Mouse (Mus musculus) limb, embryonic 10.5 days (tissue): ENCODE data around the gene Pheta1. TPM values are rescaled to one million over a fixed set of nuclear protein-coding genes. Genes with fewer than 3 reads are reported as not detected.

Experiments
- DNase-seq: peaks from one replicate; pipeline ENCODE4 v3.0.0-alpha.2; 2017; ENCODE audit warnings: low spot score
- H3K27ac ChIP-seq: fragments of 300-500 bp; sonication (generic); 2 replicates; pipeline ENCODE4 v1.5.1; 2016; ENCODE audit warnings: mild to moderate bottlenecking
- H3K27me3 ChIP-seq: fragments of 300-500 bp; sonication (generic); 2 replicates; pipeline ENCODE4 v1.6.1; 2016; ENCODE audit warnings: low read depth, mild to moderate bottlenecking; ENCODE audit not compliant: poor library complexity, severe bottlenecking
- H3K36me3 ChIP-seq: fragments of 300-500 bp; sonication (generic); 2 replicates; pipeline ENCODE4 v1.6.1; 2016; ENCODE audit warnings: mild to moderate bottlenecking, moderate library complexity
- H3K4me1 ChIP-seq: fragments of 300-500 bp; sonication (generic); 2 replicates; pipeline ENCODE4 v1.6.1; 2016
- H3K4me3 ChIP-seq: fragments of 300-500 bp; sonication (generic); 2 replicates; pipeline ENCODE4 v1.5.1; 2016; ENCODE audit warnings: mild to moderate bottlenecking, moderate library complexity
- H3K9me3 ChIP-seq: fragments of 300-500 bp; sonication (generic); replicated peaks from 2 replicates; pipeline ENCODE4 v1.6.1; 2016; ENCODE audit warnings: mild to moderate bottlenecking
- WGBS: fragments of 180-500 bp; shearing (Covaris S2); methylation state at CpG from one replicate; pipeline ENCODE4 v1.1.7; 2016; 5-methylcytosine and 5-hydroxymethylcytosine counted together
- microRNA-seq: library from miRNA; unstranded; fragments of <30 nt; microRNA quantifications from one replicate; pipeline ENCODE4, GENCODE M21; 2017
- polyA plus RNA-seq: library from polyadenylated mRNA; unstranded; fragments of >200 nt; fragmentation: Nextera tagmentation; extraction: Ambion mirVana; gene quantifications from 2 replicates; pipeline ENCODE4 v1.2.1, GENCODE M21; 2016

Gene Pheta1
- polyA plus RNA-seq, 1 experiment from 2014 or later, result 67.0 TPM

DNA sequence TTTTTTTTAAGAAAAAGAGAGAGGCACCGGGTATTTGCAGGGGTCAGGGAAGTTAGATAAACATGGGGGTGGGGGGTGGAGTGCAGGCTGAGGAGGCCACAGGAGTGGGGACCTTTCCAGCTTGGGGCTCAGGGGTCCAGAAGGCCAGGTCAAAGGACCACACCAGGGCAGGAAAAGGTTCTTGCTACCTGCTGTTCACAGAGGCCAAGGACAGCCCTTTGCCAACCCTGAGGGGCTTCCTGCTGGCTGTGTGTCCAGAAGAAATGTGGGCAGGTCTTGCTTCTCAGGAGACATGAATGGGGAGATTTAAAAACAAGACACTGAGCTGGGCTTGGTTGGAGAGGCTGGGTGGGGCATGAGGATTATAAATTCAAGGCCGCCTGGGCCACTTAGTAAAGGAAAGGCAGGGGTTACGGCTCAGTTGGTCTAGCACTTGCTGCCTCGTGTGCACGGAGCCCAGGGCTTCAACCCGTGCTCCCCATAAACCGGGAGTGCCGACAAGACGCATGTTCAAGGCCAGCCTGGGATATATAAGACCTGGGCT lies 41.1 kb downstream of the Pheta1 start:
- DNase-seq, result no peak
- H3K27ac ChIP-seq, result peak overlapping the region; percentile 26
- 47% methylated on average over 9 of the region's 9 CpGs for WGBS

DNA sequence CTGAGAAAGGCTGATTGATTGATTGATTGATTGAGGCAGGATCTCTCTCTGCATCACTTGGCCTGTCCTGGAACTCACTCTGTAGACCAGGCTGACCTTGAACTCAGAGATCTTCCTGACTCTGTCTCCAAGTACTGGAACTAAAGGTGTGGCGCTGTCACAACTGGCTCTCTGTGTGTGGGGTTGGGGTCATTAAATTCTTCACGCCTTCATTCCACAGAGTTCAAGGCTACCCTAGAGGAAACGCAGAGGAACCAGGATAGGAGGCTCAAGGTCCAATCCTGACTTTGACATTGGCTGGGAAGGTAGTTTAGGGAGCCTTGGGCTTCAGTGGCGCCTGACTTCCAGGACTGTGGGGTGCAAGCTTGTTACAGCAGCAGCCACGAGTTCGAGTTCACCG lies 42.1 kb downstream of the Pheta1 start:
- 95% methylated on average over 7 of the region's 7 CpGs for WGBS
- no peak overlapping the region for H3K4me3 ChIP-seq
- H3K4me1 ChIP-seq, result peaks cover 42% of the 10 kb centered on the region
- peak overlapping the region; percentile 26; the same call in 1 of the 2 replicates for H3K27ac ChIP-seq
- peaks cover under 1% of the 10 kb centered on the region; the same call in 1 of the 2 replicates for H3K36me3 ChIP-seq
- no peaks in the 10 kb centered on the region for H3K9me3 ChIP-seq
- H3K27me3 ChIP-seq, result peaks cover 20% of the 10 kb centered on the region; the same call in 1 of the 2 replicates
- no peak for DNase-seq

More for the DNA sequence above, 41.1 kb downstream of the Pheta1 start:
- Histone ChIP-seq H3K9me3 (no peaks in the 10 kb centered on the region), H3K4me1 (peaks cover 35% of the 10 kb centered on the region), H3K4me3 (no peak overlapping the region), H3K36me3 (peaks cover 3% of the 10 kb centered on the region; the same call in 1 of the 2 replicates), H3K27me3 (peaks cover 20% of the 10 kb centered on the region; the same call in 1 of the 2 replicates)

DNA sequence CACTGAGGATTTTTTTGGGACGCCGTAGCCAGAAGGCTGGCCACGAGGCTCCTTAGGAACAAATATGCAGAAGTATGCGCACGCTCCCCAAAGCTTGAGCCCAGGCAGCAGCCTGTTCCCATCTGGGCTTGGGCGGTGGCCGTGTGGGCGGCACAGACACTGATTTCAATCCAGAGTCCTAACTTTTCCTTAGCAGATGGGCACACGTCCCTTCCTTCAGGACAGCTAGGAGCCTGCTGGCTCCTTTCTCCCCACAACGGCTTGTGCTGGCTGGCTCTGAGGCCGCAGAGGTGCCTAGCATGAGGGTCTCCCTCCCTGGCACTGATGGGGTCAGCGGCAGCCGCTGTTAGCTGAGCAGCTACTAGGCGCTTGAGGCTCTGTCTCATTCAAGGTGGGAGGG lies 43.5 kb downstream of the Pheta1 start:
- H3K4me3 ChIP-seq, result no peak overlapping the region
- DNase-seq, result no peak
- peaks cover 43% of the 10 kb centered on the region for H3K4me1 ChIP-seq
- peaks cover 20% of the 10 kb centered on the region; the same call in 1 of the 2 replicates for H3K27me3 ChIP-seq
- H3K36me3 ChIP-seq, result no peaks in the 10 kb centered on the region
- WGBS, result 79% methylated on average over 14 of the region's 14 CpGs
- no peaks in the 10 kb centered on the region for H3K9me3 ChIP-seq
- peak overlapping the region; percentile 46 for H3K27ac ChIP-seq

DNA sequence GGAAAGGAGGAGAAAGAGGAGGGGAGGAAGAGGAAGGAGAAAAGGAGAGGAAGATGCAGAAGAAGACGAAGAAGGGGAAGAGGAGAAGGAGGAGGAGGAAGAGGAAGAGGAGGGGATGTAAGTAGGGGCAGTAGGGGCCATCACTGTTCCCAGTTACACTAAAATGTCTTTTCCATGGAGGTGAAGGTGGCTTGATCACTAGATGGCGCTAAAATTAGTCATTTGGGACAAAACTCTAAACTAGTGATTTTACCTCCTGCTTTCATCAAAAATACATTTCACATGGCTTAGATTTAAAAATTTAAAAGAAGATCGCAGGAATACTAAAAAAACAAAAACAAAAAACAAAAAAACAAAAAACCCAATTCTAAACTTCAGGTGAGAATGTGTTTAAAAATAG lies 44.8 kb downstream of the Pheta1 start:
- 37% methylated on average over 3 of the region's 3 CpGs for WGBS
- DNase-seq, result no peak
- no peaks in the 10 kb centered on the region for H3K36me3 ChIP-seq
- peaks cover 20% of the 10 kb centered on the region; the same call in 1 of the 2 replicates for H3K27me3 ChIP-seq
- H3K4me3 ChIP-seq, result no peak overlapping the region
- no peaks in the 10 kb centered on the region for H3K9me3 ChIP-seq
- no peak overlapping the region for H3K27ac ChIP-seq
- peaks cover 43% of the 10 kb centered on the region for H3K4me1 ChIP-seq

DNA sequence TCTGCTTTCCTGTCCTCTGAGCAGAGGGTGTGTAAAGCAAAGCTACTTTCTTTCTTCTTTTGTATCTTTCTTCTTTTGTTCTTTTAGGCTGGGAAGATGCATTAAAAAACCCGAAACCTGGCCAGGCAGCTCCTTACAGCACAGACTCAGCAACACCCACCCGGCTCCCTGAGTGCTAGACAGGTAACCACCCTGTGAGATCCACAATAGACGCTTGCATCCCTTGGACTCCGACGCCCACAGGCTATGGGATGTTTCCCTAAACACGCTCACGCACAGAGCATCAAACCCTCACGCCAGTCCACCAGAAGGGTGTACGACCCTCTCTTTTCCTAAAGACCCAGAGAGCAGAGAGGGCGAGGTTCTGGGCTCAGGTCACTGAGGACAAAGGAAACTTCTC lies 45.9 kb downstream of the Pheta1 start:
- DNase-seq, result no peak
- 69% methylated on average over 10 of the region's 10 CpGs for WGBS
- H3K27ac ChIP-seq, result 0 out of 2 replicates have a peak overlapping the region, but pooled peaks have one; percentile 36

DNA sequence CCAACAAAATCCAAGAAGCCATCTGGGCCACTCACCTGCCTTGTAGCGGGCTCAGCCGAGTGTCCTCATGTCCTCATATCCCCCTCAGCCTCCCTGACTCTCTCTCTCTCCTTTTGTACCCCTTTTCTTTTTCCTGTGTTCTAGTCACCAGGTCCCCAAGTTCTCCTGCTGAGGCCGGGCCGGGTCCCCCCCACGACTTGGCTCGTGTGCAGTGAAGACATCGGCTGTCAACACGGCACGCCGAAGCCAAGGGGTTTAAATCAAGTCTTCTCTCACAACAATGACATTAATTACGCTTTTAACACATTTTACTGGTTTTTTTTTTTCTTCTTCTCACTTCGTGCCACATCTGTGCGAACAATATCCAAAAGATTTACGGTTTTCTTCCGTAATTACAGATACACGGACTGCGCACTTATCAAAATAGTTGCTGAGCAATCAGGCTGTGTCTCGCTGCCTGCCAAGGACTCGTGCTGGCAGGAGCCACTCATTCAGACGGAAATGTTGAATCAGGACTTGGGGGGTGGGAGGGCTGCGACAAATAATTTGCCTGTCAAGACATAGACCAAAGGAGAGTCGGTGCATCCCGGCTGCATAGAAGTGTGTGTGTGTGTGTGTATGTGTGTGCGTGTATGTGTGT lies 46.5 kb downstream of the Pheta1 start:
- Histone ChIP-seq H3K4me1 (peaks cover 27% of the 10 kb centered on the region), H3K36me3 (no peaks in the 10 kb centered on the region), H3K27me3 (peaks cover 20% of the 10 kb centered on the region; the same call in 1 of the 2 replicates), H3K9me3 (no peaks in the 10 kb centered on the region), H3K27ac (0 out of 2 replicates have a peak overlapping the region, but pooled peaks have one; percentile 36), H3K4me3 (no peak overlapping the region)
- DNase-seq, result no peak
- WGBS, result 67% methylated on average over 24 of the region's 24 CpGs

More for the DNA sequence above, 45.9 kb downstream of the Pheta1 start:
- Histone ChIP-seq H3K27me3 (peaks cover 20% of the 10 kb centered on the region; the same call in 1 of the 2 replicates), H3K4me3 (no peak overlapping the region), H3K36me3 (no peaks in the 10 kb centered on the region), H3K4me1 (peaks cover 33% of the 10 kb centered on the region), H3K9me3 (no peaks in the 10 kb centered on the region)

DNA sequence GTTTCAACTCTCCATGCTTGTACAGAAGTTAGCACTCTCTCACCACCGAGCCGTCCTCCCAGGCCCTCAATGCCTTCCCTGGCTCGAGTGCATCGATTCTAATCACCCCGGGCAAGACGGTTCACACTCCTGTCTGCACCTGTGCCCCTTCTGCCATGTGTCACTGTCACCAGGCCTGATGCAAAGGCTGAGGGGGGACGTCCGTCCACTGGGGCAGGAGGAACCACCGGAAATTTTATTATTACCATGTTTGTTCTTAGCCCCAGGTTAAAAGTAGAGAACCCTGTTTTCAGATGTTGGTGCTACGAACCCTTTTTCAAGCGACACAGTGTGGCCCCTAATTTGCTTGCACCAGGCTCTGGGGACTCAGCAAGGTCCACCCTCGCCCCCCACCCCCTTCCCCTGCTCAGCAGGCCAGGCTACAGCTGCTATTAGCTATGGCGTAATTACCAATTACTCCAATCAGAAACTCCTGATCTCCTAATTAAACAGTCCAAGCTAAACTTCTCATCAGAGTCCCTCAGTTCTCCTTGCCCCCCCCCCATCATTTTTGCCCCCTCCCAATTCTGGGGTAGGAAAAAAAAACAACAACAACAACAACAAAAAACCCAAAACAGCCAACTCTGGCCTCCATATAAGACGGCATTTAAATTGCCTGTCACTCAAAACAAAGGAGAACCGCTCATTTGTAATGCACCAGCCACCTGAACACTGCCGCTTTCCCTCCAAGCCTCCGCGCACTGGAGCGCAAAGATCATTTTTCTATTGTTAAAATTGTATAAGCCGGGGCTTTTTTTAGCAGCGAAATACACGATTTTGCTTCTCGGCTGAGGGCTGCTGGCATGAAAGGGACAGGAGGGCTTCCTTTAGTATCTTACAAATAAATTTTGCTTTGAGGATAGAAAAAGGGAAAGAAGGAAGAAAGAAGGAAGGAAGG lies 54.3 kb downstream of the Pheta1 start:
- Histone ChIP-seq H3K27ac (0 out of 2 replicates have a peak overlapping the region, but pooled peaks have one; percentile 46), H3K4me3 (no peak overlapping the region), H3K9me3 (no peaks in the 10 kb centered on the region), H3K4me1 (peaks cover 27% of the 10 kb centered on the region), H3K36me3 (no peaks in the 10 kb centered on the region), H3K27me3 (0 out of 2 replicates have a peak, but pooled peaks cover 4% of the 10 kb centered on the region)
- DNase-seq, result no peak
- 58% methylated on average over 23 of the region's 23 CpGs for WGBS

Small RNA genes within 50 kb of the gene (microRNA-seq; reads per million reads assigned to microRNA genes)
- not detected for gene Mir7031

Other genes starting within 250 kb of the Pheta1 start
- 2.6 and 3.5 TPM in 2 replicates for gene Acad12, start 230.0 kb upstream of the Pheta1 start, polyA plus RNA-seq
- 1.4 and 2.0 TPM in 2 replicates for gene Acad10, start 188.5 kb upstream of the Pheta1 start, polyA plus RNA-seq
- 38.8 and 45.7 TPM in 2 replicates for gene Brap, start 188.4 kb upstream of the Pheta1 start, polyA plus RNA-seq
- 40.2 and 52.6 TPM in 2 replicates for gene Atxn2, start 137.6 kb upstream of the Pheta1 start, polyA plus RNA-seq
- 10.9 and 11.2 TPM in 2 replicates for gene Sh2b3, start 11.3 kb upstream of the Pheta1 start, polyA plus RNA-seq
- 2.9 and 4.4 TPM in 2 replicates for gene Cux2, start 201.1 kb downstream of the Pheta1 start, polyA plus RNA-seq